Mouse (Mus musculus): Measurements from ENCODE around the gene Hist2h3c2.
"Not testable (repeated sequence)": the region's sequence is repeated elsewhere in the genome, so short reads cannot be mapped to it uniquely, and the experiment has no call there.

Hist2h3c2 gene

DNA sequence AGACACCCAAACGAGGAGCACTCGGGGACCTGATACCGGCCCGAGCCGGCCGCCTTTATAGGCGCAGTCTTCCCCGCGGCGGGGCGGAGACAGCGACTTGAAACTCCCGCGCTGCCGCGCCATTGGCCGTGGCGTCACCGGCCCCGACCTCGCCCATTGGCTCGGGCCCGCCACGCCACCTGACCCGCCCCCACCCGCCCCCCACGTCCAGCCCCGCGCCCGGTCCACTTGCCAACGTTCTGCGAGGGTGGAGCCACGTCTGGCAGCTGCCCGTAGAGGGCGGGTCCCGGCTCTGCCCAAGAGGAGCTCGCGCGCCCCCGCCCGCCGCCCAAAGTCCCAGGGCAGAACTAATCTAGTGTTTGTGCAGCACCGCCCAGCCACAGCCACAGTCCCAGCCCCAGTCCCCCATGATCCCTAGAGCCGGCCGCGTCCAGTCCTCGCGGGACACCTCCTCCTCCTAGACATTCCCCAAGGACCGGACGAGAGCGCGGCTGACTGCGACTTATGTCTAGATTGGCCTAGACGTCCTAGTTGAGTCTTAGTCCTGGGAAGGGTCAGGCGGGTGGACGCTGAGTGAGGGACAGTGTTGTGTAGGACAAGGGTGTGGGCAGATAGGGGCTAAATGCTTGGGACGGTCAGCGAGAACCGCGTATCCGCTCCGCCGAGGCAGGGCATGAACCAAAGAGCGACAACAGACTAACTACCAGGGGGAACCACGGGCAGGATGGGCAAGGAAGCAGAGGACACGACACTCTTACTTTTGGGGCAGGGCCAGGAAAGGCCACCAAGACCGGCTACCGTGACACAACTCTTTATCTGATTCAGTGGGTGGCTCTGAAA, at the start of gene Hist2h3c2:
TSS of gene Hist2h3c2 (minus strand) at position 174 of the 840 bp plus-strand sequence.
- not testable (repeated sequence) for DNase-seq (ENCODE audit: low read depth)

DNA sequence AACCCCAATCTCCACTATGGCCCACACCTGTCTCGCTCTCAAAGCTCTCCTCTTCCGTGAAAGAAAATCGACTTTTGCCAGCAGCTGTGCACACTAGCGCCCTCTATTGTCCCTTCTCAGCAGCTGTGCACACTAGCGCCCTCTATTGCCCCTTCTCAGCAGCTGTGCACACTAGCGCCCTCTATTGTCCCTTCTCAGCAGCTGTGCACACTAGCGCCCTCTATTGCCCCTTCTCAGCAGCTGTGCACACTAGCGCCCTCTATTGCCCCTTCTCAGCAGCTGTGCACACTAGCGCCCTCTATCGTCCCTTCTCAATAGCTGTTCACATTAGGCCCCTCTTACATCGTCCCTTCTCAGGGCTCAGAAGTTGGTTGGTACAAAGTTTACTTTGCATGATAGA, 48.4 kb upstream of the Hist2h3c2 start:
- DNase-seq (ENCODE audit: low read depth), result not testable (repeated sequence)

DNA sequence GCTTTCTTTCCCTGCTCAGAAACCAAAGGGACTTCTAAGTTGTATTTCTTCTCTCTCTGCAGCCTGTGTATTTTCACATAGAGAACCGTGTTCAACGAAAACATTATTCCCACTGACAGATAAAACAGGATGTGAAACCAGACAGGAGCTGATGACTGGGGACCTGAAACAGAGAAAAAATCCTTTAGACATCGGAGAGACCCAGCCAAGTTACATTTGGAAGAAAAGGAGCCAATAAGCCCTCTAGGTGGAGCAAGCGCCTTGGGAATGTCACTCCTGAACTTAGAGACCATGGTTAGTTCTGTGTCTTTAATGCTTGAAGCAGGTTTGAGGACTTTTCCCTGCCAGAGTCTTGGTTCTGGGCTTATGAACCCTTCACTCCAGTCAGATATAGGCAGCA, 45.5 kb upstream of the Hist2h3c2 start:
- peak; percentile 58 for DNase-seq (ENCODE audit: low read depth)

DNA sequence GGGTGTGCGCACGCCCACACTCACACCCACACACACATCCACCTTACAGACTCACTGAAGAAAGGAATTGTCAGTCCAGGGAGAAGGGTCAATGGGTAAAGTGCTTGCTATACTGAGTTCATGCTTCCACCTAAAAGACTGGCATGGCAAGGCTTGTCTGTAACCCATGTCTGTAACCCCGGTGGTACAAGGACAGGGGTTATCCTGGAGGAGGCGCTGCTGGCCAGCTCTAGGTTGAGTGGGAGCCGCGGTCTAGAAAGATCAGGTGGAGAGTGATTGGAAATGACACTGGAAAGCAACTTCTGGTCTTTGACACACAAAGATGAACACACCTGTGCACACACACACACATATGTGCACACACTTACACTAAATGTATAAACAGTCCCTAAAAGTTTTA, 41.7 kb upstream of the Hist2h3c2 start:
- DNase-seq (ENCODE audit: low read depth), result no peak

DNA sequence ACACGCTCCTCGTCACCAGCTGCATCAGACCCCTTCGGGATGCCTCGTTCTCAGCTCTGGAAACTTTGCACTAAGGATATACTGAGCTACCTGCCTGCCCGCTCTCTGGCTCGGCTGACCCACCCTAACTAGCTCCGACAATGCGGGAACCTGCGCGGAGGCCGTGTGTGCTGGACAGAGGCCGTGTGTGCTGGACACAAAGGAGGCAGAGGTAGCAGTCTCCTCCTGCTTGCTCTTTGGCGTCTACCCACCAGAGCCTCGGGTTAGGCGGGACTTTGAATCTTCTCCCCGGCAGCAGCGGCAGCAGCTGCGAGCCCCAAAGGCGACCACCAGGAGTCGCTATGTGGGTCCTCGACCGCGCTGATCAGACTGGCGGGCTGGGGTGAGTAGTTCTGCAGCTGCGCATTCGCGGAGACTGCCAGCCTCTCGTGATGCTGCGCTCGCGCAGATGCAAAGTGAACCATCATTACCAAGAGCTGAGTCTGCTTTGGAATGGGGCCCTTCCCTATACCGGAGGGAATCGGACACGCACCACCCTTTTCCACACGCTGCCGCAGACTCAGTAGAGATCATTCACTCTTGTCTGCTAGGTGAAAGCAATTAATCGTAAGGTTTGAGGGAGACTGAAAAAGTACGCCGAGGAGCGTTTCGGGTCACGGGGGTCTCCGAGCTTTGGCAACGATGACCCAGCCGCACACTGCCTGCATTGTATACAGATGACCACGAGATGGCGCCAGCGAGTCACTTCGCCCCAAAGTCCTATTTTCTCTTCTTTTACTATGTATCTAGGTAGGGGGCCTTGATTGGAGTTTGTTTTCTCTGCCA, 39.1 kb upstream of the Hist2h3c2 start:
- peak; percentile 95 for DNase-seq (ENCODE audit: low read depth)

DNA sequence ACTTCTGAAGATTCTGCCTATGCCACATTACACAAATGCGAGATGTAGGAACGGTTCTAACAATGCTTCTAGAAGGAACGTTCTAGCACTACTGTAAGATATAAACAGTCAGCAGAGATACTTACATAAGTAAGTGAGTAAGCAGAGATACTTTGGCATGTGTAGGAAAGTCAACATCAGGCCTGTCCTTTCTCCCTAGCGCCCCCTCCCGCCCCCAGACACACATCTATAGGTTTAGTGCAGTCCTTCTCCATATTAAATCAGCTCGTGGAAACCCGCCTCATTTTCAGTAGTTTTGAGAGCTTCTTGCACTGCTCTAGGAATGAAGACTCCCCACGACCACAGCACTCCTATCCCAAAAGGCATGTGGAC, 38.5 kb upstream of the Hist2h3c2 start:
- peak; percentile 90 for DNase-seq (ENCODE audit: low read depth)

DNA sequence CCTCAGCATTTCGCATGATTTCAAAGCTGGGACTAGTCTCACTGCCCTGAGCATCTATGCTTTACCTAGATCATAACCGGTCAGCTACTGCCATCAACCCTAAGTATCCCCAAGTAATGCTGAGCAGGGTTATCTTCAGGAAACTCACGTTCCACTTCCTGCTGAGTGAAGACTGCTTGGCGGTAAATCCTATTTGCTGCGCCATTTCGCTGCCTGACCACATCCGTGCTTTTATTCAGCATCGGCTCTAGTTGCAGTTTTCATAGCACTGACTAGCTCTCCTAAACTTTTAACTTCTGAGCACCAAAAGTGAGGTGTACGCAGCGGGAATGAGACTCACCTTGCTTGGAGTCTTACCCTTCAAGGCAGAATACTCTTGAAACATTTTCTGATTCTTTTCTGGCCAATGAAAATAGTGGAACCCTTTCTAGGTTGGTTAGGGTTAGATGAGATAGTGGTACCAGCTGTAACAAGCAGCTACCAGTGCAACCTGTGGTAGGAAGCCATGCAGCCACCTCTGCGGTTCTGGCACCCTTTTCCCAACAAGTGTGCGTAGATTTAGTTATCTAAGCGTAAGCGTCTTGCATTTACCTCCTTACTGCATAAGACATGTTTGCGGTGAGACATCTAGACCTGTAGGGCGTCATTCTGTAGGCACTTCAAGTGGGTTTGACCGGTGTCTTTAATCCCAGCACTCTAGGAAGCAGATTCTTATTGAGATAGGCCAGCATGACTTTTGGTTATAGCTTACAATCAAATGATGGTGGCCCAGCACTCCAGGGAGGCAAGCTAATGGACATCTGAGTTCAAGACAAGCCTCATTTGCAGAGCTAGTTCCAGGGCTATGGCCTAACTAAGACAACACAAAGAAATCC, 34.9 kb upstream of the Hist2h3c2 start:
- DNase-seq (ENCODE audit: low read depth), result peak; percentile 94

DNA sequence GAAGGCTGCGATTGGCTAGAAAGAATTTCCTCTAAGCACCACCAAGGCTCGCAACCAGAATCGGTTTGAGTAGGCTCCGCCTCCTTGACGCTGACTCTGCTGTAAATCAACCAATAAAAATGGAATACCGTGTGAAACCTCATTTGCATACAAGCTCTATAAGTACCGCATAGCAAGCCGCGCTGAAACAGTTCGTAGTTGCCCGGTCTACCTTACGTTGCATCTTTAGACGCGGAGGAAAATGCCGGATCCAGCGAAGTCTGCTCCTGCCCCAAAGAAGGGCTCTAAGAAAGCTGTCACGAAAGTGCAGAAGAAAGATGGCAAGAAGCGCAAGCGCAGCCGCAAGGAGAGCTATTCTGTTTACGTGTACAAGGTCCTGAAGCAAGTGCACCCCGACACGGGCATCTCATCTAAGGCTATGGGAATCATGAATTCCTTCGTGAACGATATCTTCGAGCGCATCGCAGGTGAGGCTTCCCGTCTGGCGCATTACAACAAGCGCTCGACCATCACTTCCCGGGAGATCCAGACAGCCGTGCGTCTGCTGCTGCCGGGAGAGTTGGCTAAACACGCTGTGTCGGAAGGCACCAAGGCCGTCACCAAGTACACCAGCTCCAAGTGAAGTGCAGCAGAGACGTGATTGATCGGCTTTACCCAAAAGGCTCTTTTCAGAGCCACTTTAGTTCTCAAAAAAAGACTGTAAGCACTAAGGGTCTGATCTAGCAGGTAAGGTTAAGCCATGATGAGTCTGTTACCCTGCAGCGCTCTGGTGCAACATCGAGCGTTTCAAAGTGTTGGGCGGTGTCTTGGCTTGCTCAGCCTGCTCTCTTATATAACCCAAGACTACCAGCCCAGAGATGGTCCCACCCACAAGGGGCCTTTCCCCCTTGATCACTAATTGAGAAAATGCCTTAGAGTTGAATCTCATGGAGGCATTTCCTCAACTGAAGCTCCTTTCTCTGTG, 30.9 kb upstream of the Hist2h3c2 start, which contains the start of gene Hist2h2bb:
TSS of gene Hist2h2bb (plus strand) at position 242 of the 964 bp plus-strand sequence.
- DNase-seq (ENCODE audit: low read depth), result peak; percentile 100

DNA sequence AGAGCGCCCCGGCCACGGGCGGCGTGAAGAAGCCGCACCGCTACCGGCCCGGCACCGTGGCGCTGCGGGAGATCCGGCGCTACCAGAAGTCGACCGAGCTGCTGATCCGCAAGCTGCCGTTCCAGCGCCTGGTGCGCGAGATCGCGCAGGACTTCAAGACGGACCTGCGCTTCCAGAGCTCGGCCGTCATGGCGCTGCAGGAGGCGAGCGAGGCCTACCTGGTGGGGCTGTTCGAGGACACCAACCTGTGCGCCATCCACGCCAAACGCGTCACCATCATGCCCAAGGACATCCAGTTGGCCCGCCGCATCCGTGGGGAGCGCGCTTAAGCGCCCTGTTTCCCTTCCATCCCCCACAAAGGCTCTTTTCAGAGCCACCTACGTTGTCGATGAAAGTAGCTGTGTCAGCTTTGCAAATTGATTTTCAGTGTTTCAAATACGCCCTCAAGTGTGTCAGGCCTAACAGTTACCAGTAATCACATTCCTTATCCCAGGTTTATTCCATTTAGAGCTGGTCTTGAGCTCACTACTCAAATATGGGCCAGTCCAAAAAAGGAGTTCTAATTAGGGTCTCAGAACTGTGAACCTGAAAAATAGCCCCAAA, 29.9 kb upstream of the Hist2h3c2 start:
- DNase-seq (ENCODE audit: low read depth), result not testable (repeated sequence)

DNA sequence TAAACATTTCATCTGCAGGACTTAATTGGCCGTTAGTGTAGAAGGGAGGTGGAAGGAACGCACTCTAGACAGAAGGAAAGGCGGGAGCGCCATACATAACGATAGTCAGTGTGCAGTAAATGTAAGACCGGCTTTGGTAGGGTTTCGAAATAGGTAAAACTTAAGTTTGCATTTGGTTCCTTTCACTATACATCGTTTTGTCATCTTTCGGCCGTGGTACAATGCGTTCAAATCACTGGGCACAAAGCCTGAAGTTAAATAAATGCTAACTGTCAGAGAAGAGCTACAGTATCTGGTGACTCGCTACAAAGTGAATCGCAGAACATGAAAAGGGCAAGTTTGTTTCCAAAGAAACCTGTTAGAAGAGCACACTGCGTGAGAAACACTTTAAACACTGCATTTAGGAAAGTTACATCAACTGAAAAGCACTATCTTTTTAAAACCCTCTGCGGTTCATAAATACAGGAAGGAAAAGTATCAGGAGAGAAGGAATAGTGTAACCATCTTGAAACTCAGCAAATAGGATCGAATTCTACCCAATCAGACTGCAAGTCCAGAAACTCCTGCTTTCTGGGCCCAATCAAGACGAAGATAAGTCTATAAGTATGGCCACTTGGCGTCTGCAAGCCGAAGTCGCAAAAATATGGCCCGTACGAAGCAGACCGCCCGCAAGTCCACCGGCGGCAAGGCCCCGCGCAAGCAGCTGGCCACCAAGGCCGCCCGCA, 29.3 kb upstream of the Hist2h3c2 start, which contains the start of gene Hist2h3b:
TSS of gene Hist2h3b (plus strand) at position 604 of the 725 bp plus-strand sequence.
- DNase-seq (ENCODE audit: low read depth), result peak; percentile 98

DNA sequence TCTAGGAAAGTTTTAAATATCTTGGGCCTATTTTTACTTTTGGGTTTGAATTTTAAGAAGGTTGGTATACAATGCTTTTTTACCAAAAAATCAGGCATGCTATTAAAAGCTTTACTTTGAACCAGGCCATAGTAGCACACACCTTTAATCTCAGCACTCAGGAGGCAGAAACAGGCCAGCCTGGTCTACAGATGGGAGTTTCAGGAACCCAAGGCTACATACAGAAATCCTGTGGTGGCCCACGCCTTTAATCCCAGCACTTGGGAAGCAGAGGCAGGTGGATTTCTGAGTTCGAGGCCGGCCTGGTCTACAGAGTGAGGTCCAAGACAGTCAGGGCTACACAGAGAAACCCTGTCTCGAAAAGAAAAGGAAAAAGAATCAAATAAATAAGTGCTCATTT, 28.6 kb upstream of the Hist2h3c2 start:
- DNase-seq (ENCODE audit: low read depth), result no peak

DNA sequence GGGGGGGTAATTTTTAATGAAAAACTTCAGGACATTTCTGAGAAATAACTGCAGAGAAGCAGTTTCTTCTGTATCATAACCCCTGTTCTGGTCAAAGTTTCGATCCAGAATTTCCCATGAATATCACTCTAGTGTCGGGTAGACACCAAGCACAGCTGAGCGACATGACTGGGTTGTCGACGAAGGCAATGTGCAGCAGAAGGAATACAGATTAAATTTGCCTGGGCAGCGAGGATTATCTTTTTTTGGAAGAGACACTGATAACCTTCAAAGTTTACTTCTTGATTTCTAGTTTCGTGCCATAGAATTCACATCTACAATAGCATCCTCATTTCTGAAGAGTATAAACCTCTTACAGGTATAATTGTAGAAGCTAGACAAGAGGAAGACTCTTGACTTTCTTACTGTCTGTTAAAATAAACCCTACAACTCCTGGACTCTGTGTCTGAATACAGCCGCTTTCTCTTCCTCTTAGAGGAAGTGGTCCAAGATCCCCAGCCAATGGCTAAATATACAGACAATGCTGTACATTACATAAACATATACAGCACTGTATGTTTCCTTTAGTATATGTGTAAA, 27.3 kb upstream of the Hist2h3c2 start:
- peak; percentile 49 for DNase-seq (ENCODE audit: low read depth)

DNA sequence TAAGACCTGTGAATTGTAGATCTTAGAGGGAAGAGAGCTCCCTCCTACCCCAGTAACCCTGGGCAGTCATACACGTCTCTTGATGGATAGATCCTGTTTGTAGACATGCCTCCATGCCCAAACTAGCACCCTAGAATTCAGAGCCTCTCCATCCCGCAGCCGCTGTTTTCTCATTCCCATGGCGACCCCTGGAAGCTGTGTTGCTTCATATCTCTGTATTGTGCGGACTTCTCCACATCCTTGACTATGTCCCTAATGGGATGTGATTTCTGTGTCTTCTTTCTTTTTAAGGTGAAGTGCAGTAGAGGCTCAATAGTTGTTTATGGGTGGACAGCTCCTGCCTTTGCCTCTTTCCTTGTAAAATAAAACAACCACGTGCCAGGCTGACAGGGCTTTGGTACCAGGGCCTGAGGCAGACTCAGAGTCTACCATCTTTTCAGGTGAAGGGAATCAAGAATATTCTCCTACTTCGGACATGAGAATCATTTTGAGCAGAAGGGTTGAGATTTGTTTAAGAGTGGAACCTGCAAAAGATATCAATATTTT, 25.6 kb upstream of the Hist2h3c2 start:
- DNase-seq (ENCODE audit: low read depth), result no peak

DNA sequence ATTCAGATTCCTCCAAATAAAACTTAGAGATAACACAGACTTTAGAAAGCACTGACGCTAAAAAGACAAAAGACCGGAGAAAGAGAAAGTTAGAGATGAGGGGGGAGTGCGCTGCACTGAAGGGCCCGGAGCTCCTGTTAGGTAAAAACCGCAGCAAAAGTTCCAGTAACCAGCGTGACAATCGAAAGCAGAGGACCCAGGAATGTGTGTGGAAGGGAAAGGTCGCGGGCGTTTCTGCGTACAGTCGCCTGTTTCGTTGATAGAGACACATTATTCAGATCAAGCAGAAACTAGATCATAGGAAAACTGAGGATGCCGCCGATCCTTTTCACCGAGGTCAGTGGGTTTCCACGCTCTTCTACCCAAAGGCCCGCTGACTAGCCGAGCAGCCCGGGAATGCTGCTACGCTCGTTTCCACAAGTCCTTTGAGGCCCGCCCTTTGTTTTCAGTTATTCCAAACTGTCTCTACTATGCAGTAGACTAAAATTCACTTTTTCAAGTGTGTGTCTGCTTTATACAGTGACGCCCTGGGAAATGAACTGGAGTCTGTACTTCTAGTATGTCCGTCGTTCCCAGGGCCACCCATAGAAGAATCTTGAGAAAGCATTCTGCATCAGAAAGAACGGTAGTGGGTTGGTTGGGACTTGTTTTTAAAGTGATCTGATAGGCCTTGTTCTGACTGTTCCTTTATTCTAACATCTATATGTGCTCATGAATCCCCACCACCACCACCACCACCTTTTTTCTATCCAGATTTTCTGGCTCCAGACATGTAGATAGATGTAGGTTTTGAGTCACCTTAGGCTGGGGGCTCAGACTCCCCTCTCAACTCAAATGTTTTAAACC, 24.9 kb upstream of the Hist2h3c2 start:
- peak; percentile 86 for DNase-seq (ENCODE audit: low read depth)

DNA sequence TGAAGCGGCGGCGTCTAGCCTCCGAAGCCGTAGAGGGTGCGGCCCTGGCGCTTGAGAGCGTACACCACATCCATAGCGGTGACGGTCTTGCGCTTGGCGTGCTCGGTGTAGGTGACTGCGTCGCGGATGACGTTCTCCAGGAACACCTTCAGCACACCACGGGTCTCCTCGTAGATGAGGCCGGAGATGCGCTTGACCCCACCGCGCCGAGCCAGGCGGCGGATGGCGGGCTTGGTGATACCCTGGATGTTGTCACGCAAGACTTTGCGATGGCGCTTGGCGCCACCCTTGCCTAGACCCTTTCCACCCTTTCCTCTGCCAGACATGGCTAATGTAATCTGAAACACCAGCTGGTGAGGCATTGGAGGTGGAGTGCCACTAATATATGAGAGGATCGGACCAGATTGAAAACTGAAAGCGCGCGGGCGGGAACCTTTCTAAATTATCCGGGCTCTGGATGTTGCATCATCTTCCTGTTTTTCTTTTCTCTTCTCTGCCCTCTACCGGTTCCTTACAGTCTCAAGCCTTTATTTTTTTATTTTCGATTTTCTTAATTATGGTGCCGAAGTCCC, 24.1 kb upstream of the Hist2h3c2 start, which contains the start of gene Hist2h4:
TSS of gene Hist2h4 (minus strand) at position 333 of the 572 bp plus-strand sequence.
- peak; percentile 99 for DNase-seq (ENCODE audit: low read depth)

DNA sequence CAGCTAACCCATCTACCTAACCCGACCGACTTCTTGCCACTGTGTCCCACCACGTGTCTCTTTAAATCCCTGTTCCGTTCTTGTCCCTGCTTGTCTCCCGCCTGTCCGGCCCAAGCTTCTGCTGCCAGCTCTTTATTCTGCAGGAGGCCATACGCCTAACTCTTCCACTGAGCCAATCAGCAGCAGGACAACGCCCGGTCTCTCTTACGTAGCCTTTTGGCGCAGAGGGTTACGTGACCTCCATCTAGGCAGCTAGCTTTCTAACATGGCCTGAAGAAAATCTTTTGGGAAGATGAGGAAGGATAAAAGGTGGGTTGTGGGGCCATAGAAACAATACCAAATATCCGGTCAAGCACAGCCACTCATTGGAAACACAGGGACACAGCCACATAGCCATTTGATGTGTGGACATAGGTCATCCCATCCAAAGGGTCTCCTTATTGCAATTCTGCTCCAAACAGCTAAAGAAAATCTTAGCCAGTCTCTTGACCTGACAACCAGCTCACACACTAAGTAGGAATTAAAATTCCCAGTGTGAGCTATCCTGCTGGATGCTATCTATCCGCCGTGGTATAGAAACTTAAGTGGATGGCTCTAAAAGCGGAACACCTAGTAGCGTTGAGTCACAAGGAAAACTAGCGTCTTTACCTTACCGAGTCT, 23.4 kb upstream of the Hist2h3c2 start:
- DNase-seq (ENCODE audit: low read depth), result peak; percentile 95

DNA sequence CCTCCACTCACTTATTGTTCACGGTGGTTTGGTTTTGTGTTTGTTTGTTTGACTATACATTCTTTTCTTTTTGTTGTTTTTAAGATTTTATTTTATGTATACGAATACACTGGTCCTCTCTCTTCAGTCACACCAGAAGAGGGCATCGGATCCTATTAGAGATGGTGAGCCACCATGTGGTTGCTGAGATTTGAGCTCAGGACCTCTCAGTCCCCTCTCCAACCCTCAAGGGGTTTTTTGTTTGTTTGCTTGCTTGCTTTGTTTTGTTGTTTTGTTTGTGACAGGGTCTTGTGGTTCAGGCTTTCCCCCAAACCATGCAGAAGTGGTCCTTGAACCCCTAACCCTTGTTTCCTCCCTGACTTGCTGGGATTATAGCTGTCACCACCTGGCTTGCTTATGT, 22.7 kb upstream of the Hist2h3c2 start:
- DNase-seq (ENCODE audit: low read depth), result no peak
